Mouse (Mus musculus) thymus, postnatal 4 days (tissue): ENCODE results near the gene Gstt4.
"Not testable (repeated sequence)": the region's sequence is repeated elsewhere in the genome, so short reads cannot be mapped to it uniquely, and the experiment has no call there.

Experiments
- DNase-seq: peaks from one replicate; pipeline ENCODE4 v3.0.0; 2021

Gstt4 gene

DNA sequence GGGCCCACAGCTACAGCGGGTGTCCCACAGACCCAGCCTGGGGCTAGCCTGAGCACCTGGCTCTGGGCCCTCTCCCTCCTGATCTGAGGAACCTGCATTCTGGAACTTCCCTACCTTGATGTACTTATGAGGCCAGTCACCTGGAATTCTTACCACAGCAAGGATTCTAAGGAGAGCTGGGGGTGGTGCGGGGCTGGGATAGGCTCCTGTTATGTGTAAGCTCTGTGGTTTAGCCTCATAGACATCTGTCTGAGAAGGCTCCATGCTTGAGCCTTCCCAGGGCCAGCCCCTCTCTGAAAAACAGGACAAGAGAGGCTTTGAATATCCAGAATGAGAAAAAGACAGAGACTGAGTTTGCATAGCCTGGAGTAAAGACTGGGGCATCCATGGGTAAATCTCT lies at the start of gene Gstt4:
Gene Gstt4 (minus strand): TSS at position 101 of the 400 bp plus-strand sequence.
- no peak for DNase-seq

DNA sequence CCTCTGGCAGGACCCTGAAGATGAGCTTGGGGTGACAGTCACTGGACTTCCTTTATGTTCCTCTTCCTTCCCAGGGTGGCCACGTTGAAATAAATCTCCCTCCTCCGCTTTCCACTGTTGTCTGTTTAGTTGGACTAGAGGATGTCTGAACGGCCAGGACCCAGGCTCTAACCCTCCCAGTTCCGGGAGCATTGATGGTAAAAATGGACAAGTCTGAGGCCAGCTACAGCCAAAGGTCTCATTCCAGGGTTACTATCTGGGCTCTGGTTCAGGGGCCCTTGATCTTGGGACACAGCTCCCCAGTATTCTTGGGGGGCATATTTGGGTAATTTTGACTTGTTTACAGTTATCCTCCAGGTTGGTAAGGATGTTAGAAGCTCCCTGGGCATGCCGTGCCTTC lies 39.2 kb upstream of the Gstt4 start:
- no peak for DNase-seq

DNA sequence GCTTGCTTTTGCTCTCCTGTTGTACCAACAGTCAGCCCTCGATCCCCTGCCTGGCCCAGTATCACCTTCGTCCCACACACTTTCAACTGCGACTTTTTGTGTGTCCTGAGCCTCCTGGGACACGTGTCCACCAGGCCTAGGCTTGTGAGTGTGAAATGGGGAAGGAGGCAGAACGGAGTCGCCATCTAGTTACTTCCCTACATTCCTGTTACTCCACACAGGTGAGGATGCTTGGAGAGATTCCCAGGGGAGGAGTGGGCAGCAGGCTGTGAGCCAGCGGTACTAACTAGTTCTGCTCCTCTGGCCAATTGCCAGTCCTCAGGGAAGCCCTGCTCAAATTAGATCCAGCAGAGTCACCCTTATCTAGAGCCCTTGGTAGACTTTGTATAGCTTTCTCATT lies 38.4 kb upstream of the Gstt4 start:
- no peak for DNase-seq

DNA sequence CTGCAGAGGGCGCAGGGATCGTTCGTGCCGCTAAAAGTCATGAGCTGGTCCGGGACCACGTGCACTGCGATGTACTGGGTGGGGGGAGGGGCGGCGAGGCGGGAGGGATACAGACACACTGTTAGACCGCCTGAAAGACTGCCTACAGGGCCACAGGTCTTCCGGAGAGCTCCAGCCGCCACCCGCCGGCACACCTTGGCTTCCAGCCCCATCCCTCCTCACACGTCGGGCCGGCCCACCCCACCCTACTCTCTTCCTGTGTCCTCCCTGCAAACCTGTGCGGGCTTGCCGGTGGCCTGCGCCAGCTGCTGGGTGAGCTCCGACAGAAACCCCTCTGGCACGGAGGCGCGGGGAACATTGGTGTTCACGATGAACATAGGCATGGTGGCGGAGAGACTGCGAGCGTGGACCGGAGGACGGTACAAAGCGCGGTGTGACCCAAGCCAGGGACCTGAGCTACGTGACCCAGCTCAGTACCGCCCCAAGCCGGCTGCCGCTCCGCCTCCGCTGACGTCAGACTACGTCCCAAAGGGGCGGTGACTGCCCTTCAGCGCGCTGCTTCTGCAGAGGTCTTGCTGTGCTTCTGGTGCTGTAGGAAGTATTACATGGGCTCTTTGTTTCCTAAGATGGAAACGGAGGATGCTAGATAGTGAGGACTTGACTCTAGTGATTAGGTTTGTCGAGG lies 37.6 kb upstream of the Gstt4 start, which contains the start of gene Mif:
Gene Mif (minus strand): TSS at position 455 of the 685 bp plus-strand sequence.
- DNase-seq = peak; percentile 92

DNA sequence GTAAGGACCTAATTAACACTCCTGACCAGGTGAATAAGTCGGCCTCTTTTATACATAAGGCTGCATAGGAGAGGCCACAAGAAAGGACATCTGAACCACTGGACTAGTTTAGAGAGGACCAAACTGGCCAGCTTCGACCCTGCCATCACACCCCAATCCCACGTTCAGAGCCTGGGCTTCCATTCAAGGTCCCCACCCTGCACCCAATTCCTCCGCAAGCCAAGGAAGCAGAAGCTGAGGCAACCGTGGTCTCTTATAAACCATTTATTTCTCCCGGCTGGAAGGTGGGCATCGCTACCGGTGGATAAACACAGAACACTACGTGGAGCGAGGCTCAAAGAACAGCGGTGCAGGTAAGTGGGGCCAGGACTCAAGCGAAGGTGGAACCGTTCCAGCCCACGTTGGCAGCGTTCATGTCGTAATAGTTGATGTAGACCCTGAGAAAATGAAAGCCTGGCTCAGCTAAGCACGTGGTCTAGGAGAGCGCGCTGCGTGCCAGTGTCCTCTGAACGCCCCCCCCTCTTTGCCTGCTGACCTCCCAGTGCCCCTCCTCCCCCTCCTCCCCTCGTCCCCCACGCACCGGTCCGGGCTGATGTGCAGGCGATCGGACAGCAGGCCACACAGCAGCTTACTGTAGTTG lies 36.9 kb upstream of the Gstt4 start:
- peak; percentile 44 for DNase-seq

DNA sequence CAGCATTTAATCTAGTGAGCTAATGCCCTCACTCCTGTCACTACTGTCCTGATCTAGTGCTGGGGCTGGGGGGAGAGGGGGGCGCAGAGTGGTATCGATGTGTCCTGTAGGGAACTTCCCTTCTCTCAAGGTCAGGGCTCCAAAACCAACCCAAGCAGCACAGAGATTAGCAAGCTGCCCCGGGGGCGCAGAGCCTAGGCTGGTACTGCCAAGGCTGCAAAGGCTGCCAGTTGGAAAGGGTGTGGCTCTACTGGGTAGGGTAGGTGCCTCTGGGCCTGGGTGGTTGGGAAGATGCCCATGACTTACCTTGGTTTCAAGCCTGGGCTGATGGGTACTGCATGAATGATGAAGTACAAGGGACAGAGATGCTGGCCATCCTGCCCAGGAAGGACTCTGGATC lies 35.3 kb upstream of the Gstt4 start:
- DNase-seq = no peak

DNA sequence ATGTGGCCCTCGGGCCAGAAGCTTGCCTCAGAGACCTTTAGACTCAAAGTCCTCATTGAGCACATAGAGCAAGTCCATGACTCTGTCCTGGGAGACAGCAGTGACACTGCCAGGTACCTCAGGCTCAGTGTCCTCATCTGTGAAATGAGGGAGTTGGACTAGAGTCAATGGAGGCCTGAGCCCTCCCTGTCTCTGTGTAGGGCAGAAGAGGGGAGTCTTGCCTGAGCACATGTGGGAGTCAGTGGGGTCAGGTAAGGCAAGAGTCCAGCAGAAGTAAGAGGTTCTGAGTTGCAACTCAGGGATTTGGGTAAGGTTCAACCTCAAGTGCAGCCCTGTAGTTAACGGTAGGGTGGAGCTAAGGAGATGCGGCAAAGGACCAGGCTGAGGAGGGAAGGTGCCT lies 34.6 kb upstream of the Gstt4 start:
- no peak for DNase-seq

DNA sequence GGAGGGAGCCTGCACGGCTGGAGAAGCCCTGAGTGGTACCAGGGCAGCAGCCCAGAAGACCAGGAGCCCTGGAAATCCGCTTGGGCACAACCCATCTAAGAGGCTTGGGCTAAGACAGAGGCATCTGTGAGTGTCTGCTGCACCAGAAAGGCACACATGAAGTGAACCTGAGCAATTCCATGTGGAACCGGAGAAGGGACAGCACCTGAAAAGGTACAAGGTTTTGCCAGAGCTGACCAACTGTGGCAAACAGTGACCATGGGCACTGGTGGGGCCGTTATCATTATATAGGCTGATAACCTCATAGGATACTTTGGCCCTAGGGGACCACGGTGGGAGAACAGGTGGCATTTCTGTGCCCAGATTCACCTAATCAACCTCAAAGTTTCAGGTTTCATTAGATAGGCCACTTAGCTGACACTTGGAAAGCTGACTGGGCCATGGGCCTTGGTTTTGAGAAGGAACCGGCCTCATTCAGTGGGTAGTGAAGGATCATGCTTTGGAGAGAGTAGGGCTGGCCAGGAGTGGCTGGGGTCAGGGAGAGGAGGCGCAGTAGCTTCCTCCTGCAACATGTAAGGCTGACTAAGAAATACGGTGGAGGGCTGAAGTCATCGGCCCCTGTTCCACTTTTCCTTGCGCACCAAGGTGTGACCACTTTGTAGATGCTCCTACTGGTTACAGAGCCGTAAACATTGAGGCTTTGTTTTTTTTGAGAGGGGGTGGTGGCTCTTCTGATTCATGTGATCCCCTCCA lies 34.0 kb upstream of the Gstt4 start:
- no peak for DNase-seq

DNA sequence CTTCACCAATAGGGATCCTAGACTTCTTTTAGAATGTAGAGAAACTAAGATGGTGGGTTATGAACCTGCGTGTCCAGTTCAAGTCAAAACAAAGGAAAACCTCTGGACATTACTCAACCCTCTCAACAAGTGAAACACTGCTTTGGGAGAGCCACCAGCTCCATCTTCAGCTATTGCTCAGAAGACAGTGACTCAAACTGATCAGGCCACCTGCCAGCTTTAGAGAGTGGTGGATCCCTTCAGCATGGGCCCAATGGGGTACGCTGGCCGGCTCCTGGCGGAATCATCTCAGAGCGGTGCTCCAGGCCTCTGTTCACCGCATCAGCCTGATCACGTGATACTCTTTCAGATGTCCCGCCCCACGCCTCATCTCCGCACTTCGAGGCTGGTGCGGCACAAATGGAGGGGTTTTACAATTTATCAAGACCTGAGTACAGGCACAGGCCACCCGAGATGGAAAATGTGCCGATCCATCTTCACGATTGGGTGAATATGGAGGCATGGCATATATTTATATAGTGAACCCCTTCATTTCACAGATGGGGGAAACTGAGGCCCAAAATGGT lies 33.2 kb upstream of the Gstt4 start:
- no peak for DNase-seq

DNA sequence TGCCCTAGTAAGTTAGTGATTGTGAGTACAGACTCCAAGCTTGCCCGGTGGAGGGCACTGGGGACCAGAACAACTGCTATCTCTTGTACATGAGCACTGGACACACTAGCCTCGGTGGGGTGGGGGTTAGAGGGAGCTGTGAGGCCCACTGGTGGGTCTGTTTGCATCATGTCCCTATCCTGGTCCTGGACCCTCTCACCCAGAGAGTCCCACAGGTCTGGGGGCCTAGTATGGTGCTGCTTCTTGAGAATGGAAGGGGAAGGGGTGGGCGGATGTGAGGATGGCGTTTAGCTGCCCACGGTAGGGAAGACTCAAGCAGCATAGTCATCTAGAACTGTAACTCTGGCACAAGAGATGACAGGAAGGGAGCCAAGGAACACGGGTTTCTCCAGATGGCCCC lies 32.4 kb upstream of the Gstt4 start:
- no peak for DNase-seq

DNA sequence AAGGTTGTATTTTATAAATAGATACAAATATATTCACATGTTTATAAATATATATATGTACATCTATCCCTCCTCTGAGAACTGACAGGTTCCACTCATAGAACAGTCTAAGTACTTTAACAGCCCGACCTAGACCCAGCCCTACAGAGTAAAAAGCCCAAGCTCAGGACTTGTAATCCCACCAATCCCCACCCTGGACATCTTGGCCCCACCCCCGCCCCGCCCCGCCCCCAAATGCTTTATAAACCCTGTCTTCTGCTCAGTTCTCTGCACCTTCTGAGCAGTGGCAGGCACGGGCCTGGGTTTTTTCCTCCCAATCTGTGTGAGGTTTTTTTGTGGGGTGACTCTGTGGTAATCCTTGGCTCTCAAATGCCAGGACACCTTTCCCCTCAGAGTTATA lies 31.8 kb upstream of the Gstt4 start:
- no peak for DNase-seq

DNA sequence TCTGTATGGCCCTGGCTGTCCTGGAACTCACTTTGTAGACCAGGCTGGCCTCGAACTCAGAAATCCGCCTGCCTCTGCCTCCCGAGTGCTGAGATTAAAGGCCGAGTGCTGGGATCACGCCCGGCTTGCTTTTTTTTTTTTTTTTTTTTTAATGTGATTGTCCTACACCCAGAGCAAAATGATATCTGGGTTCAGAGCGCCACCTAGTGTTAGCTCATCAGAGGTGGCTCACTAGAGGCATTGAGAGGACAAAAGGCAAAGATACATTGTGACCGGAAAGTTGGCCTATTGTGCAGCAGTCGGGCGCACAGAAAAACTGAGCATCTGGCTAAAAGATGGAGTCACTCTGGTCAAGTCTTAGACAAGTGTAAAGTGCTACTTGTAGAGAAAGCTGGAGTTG lies 31.1 kb upstream of the Gstt4 start:
- peak; percentile 90 for DNase-seq

DNA sequence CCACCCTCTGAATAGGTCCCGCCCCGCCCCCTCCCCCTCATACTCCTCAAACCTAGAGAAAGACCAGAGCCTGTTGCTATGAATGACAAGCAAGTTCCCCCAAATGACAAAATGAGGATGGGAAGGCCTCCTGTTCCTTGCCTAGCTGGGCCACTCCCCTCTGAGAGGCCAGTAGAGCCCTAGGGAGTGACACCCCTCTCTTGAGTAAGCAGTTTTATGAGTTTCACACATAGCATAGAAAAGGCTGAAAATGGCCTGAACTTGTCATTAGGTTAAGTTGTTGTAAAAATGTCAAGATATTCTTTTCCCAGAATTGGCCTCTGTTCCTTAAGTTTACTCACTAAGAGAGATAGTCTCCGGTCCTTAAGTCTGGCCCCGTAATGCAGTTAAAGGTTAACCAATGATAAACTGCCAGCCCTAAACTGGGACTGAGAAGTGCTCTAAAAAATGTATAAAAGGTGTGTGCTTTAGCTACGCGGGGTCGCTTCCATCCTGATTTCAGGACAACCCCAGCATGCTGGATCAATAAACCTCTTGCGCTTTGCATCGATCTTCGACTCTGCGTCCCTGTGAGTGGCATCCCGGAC lies 30.3 kb upstream of the Gstt4 start:
- no peak for DNase-seq

DNA sequence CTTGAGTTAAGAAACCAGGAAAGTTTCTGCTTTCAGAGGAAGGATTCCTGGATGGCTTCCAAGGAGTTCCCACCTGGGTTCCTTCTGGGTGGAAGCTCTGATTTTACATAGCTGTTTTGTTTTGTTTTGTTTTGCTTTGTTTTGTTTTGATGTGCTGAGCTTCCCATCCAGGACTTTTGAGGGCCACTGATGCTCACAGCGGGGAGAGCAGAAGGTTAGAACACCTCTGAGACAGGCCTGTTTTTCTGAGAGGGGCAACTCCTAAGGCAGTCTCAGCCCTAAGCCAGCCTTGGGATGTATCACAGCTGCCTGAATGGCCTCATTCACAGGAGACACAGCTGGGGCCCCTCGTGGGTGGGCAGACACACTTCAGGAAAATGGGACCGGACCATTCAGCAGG lies 29.3 kb upstream of the Gstt4 start:
- DNase-seq = no peak

DNA sequence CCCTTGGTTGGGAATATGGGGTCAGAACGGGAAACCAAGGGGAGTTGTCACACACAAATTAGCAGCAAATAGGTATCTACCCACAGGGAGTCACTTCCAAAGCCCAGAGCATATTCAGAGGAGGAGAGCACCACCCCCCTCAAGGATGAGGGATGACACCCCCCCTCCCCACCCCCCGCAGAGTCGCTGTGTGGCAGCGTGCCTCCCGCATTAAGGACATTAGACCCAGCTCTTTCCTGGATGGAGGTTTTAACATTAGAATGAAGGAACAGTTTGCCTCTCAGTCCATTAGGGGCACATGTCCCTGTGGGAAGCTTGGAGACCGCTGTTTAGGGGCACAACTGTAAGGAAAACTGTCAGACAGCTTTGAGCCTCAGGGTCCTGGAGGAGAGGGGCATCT lies 28.7 kb upstream of the Gstt4 start:
- DNase-seq = no peak

DNA sequence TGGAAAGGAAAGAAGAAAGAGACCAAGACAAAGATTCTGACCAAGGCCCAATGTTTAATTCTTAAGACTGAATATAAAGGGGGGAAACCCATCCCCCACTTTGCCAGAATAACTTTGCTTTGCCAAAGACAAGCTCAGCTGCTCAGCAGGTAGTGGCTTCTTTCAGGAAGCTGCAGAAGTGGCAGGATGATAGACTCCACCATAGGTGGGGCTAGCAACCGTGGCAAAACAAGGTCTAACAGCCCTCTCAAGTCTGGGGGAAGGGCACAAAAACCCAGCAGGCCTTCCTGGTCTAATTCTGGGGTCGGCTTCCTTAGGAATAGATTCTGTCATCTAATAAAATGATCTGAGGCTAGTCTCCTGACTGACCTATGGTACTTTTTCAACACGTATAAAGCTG lies 26.0 kb upstream of the Gstt4 start:
- no peak for DNase-seq

DNA sequence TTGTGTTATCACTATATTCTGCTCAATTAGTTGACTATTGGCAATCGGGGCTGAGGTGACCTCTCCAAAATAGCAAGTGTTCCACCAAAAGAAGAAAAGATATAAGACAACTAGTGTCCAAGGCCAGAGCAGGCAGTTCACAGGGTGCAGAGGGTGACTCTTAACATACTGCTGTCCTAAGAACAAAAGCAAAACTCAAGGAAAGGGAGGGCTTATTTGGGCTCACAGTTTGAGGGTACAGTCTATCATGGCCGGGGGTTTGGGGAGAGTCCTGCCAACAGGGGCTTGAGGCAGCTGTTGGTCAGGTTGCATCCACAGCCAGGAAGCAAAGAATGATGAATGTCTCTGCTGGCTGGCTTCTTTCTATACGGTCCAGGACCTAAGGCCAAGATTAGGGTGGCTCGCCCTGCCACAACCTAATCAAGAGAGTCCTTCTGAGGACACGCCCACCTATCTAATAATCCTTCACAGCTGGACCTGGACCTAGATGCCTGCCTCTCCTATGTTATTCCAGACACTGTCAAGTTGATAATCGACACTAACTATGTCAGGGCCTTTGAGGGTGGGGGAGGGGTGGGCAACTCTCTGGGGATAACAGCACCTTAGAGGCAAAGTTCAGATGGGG lies 23.1 kb upstream of the Gstt4 start:
- DNase-seq = no peak

DNA sequence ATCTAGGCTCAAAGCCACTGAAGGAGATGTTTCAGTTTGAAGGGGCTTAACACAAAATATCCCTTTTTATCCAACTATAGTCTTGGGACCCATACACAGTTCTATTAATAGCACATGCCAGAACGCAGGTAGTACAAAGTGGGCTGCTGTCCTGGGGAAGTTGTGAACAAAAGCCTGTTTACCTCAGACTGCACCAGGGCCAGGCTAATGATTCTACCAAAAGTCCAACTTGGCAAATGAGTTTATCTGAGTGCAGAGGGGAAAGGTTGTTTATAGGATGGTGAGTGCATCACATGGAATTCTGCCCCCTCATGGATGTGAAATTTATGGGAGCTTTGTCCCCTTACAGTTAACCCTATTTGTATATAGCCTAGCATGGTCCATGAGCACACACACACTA lies 22.5 kb upstream of the Gstt4 start:
- DNase-seq = no peak

DNA sequence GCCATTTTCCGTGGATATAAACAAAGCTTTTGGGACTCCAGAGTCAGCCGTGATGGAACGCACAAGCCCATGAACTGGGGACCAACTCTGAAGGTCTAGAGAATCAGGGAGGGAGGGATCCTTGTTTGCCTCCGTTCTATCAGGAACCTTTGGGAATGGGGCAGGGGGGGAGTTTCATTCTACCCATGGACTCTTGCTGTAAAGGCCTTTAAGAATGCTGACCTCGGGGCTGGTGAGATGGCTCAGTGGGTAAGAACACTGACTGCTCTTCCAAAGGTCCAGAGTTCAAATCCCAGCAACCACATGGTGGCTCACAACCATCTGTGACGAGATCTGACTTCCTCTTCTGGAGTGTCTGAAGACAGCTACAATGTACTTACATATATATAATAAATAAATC lies 21.6 kb upstream of the Gstt4 start:
- DNase-seq = not testable (repeated sequence)

DNA sequence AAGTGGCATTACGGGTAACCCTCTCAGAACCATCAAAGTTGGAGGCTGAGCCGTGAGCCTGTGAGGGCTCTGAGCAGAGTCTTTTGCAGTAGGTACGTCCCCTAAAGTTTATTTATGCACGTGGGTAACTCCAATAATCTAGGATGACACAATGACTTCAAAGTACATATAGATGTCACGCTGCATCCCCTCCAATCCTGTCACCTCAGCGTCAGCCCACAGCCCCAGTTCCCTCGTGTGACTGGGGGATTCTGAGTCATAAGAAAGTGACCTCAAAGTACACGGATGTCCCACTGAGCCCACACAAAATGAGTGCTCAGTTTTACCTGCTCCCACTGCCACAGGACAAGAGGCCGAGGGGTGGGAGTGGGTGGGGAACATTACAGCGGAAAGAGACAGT lies 16.7 kb upstream of the Gstt4 start:
- no peak for DNase-seq

DNA sequence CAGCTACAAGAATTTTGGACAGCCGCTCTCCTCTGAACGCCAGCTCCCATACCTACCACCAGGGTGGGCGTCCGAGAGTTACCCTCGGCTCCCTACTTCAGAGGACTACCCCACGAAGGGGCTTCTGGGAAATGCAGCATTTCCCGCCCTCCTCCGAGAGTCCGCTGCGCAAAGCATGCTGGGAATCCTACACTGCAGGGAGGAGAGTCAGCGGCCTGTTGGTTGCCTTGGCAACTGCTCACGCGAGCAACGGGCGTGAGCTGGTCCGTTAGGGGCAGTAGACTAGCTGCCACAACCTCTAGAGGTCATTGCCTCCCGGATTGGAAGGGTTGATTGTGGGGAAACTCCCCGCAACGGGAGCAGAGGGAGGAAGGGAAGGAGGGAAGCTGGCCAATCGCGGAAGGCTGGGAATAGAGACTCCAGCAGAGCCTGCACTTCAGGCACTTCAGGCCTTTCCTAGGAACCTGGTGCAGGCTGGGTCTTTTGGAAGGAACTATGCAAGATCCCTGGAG lies 15.0 kb upstream of the Gstt4 start, which contains the start of gene Gstt2:
Gene Gstt2 (minus strand): TSS at position 177 of the 512 bp plus-strand sequence.
- DNase-seq = peak; percentile 91

DNA sequence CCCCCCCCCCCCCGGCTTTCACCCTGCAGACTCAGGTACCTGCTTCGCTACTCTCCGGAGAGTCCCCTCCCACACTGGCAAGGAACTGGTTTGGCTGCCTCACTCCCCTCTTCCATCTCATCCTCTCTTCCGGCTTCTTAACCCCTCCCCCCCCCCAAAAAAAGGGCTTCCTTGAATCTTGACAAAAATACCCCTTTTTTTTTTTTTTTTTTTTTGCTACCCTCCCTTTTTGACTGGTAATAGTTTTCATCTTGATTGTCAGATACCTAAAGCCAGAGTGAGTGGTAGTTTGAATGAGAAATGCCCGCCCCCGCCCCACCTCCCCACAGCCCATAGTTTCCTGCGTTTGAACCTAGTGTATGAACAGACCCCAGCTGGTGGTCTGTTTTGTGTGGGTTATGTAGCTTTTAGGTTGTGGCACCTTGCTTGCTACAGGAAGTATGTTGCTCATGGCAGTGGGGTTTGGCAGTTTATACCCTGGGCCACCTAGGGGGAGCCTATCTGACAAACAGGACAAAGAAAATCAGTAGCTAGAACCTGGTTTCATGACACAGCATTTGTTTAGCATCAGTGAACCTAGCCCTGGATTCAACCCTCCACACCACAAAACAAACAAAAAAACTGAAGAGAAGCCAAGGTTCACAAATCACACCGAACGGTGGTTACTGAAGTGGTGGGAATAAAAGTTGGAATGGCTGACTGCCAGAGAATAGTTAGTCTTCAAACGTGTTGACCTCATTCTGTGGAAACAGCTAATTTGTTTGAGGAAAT lies 13.6 kb upstream of the Gstt4 start:
- peak; percentile 74 for DNase-seq
